Mouse (Mus musculus): ENCODE measurements around the gene B3gat3. TPM values are rescaled to one million over a fixed set of nuclear protein-coding genes. Genes with fewer than 3 reads are reported as not detected.
"Not testable (repeated sequence)": the region's sequence is repeated elsewhere in the genome, so short reads cannot be mapped to it uniquely, and the experiment has no call there.

Gene B3gat3
- polyA plus RNA-seq, 1 experiment from 2014 or later: 88.7 TPM

- Histone ChIP-seq H3K4me2 (peak overlapping the region; percentile 80), H3K9ac (peak overlapping the region; percentile 85), H3K27me3 (no peaks in the 10 kb centered on the region), H3K27ac (replicated peaks) (peak overlapping the region; percentile 91), H3K4me1 (replicated peaks) (peaks cover 25% of the 10 kb centered on the region), H3K36me3 (peaks cover 14% of the 10 kb centered on the region), H3K9me3 (no peaks in the 10 kb centered on the region), H3K4me3 (peak overlapping the region; percentile 60)
- WGBS: 13% methylated on average over 19 of the region's 19 CpGs
- ATAC-seq (ENCODE audit: low read depth): no peak
Observed at GRCm38 (mm10) chr19:8887585-8888463, 32.4 kb upstream of the B3gat3 start.

- peak within 1 kb of the TSS; percentile 91 for H3K27ac ChIP-seq (replicated peaks)
- peaks cover 14% of the 10 kb centered on the region for H3K36me3 ChIP-seq
- H3K4me1 ChIP-seq (replicated peaks): peaks cover 31% of the 10 kb centered on the region
- no peaks in the 10 kb centered on the region for H3K9me3 ChIP-seq
- H3K4me2 ChIP-seq: peak within 1 kb of the TSS; percentile 80
- H3K9ac ChIP-seq: peak within 1 kb of the TSS; percentile 85
- under 1% methylated on average over 58 of the region's 58 CpGs for WGBS
- H3K27me3 ChIP-seq: no peaks in the 10 kb centered on the region
- H3K4me3 ChIP-seq: peak within 1 kb of the TSS; percentile 60
- peak; percentile 95 for ATAC-seq (ENCODE audit: low read depth)
Observed at GRCm38 (mm10) chr19:8888511-8889385, 31.4 kb upstream of the B3gat3 start, which contains the start of the genes 1810009A15Rik and Gm49416. Gene 1810009A15Rik, plus strand, starts transcription at chr19:8888853. Gene Gm49416, plus strand, starts transcription at chr19:8888926.

- peak within 1 kb of the TSS; percentile 90 for H3K27ac ChIP-seq (replicated peaks)
- WGBS: 3% methylated on average over 54 of the region's 54 CpGs
- peaks cover 42% of the 10 kb centered on the region for H3K4me1 ChIP-seq (replicated peaks)
- H3K4me2 ChIP-seq: peak within 1 kb of the TSS; percentile 97
- H3K9me3 ChIP-seq: no peaks in the 10 kb centered on the region
- no peaks in the 10 kb centered on the region for H3K27me3 ChIP-seq
- peaks cover 32% of the 10 kb centered on the region for H3K36me3 ChIP-seq
- ATAC-seq (ENCODE audit: low read depth): peak; percentile 21
- H3K4me3 ChIP-seq: peak within 1 kb of the TSS; percentile 85
- peak within 1 kb of the TSS; percentile 97 for H3K9ac ChIP-seq
Observed at GRCm38 (mm10) chr19:8892829-8893766, 27.1 kb upstream of the B3gat3 start, which contains the start of gene Ints5. Gene Ints5, plus strand, starts transcription at chr19:8893005.

DNA sequence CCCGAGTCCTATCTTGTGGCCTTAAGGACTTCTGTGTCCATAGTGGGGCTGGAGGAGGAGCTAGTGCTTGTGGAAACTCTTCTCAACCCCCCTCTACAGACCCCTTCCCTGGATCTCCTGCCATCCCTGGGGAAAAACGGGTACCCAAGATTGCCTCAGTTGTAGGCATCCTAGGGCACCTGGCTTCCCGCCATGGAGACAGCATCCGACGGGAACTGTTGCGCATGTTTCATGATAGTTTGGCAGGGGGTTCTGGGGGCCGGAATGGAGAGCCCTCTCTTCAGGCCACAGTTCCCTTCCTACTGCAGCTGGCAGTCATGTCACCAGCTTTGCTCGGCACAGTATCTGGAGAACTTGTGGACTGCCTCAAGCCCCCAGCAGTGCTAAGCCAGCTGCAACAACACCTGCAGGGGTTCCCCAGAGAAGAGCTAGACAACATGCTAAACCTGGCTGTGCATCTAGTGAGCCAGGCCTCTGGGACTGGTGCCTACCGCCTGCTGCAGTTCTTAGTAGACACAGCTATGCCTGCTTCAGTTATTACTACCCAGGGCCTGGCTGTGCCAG, 24.7 kb upstream of the B3gat3 start:
- ATAC-seq (ENCODE audit: low read depth): no peak
- 0 out of 2 replicates have a peak overlapping the region, but pooled peaks have one; percentile 13 for H3K9ac ChIP-seq
- WGBS: 97% methylated on average over 9 of the region's 9 CpGs

DNA sequence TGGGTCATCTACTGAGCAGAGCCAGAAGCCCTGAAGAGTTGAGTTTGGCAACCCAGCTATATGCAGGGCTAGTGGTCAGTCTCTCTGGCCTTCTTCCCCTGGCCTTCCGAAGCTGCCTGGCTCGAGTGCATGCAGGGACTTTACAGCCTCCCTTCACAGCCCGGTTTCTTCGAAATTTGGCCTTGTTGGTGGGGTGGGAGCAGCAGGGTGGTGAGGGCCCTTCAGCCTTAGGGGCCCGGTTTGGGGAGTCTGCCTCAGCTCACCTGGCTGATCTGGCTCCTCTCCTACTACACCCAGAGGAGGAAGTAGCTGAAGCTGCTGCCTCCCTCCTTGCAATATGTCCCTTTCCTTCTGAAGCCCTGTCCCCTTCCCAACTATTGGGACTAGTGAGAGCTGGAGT, 23.9 kb upstream of the B3gat3 start:
- H3K4me1 ChIP-seq (replicated peaks): peaks cover 53% of the 10 kb centered on the region
- WGBS: 89% methylated on average over 5 of the region's 5 CpGs
- H3K9me3 ChIP-seq; H3K4me3 ChIP-seq; H3K27me3 ChIP-seq; ATAC-seq (ENCODE audit: low read depth); H3K4me2 ChIP-seq: not testable (repeated sequence)
- peak overlapping the region; percentile 85; the same call in 1 of the 2 replicates for H3K27ac ChIP-seq (replicated peaks)
- H3K9ac ChIP-seq: peak overlapping the region; percentile 95
- peaks cover 21% of the 10 kb centered on the region for H3K36me3 ChIP-seq

More for the DNA sequence above, 24.7 kb upstream of the B3gat3 start:
- no peaks in the 10 kb centered on the region for H3K27me3 ChIP-seq
- no peaks in the 10 kb centered on the region for H3K9me3 ChIP-seq
- H3K36me3 ChIP-seq: peaks cover 27% of the 10 kb centered on the region
- no peak overlapping the region for H3K4me2 ChIP-seq
- H3K27ac ChIP-seq (replicated peaks): no peak overlapping the region
- no peak overlapping the region for H3K4me3 ChIP-seq
- H3K4me1 ChIP-seq (replicated peaks): peaks cover 48% of the 10 kb centered on the region

GRCm38 (mm10) chr19:8897211-8897864, 22.8 kb upstream of the B3gat3 start:
- WGBS: 18% methylated on average over 21 of the region's 21 CpGs
- ATAC-seq (ENCODE audit: low read depth): peak; percentile 68
- Histone ChIP-seq H3K4me2 (peak overlapping the region; percentile 96), H3K9ac (peak overlapping the region; percentile 95), H3K27ac (replicated peaks) (peak overlapping the region; percentile 85), H3K36me3 (peaks cover 26% of the 10 kb centered on the region), H3K4me3 (peak overlapping the region; percentile 98), H3K4me1 (replicated peaks) (peaks cover 55% of the 10 kb centered on the region)
- H3K27me3 ChIP-seq, H3K9me3 ChIP-seq: not testable (repeated sequence)

GRCm38 (mm10) chr19:8897865-8898495, 22.2 kb upstream of the B3gat3 start, which contains the start of gene Ganab:
Gene Ganab, plus strand, starts transcription at chr19:8898071.
- Histone ChIP-seq H3K4me1 (replicated peaks) (peaks cover 52% of the 10 kb centered on the region), H3K36me3 (peaks cover 31% of the 10 kb centered on the region), H3K9me3 (no peaks in the 10 kb centered on the region), H3K4me2 (peak within 1 kb of the TSS; percentile 96), H3K27ac (replicated peaks) (peak within 1 kb of the TSS; percentile 90), H3K9ac (peak within 1 kb of the TSS; percentile 95), H3K4me3 (peak within 1 kb of the TSS; percentile 98), H3K27me3 (no peaks in the 10 kb centered on the region)
- peak; percentile 98 for ATAC-seq (ENCODE audit: low read depth)
- under 1% methylated on average over 53 of the region's 53 CpGs for WGBS

DNA sequence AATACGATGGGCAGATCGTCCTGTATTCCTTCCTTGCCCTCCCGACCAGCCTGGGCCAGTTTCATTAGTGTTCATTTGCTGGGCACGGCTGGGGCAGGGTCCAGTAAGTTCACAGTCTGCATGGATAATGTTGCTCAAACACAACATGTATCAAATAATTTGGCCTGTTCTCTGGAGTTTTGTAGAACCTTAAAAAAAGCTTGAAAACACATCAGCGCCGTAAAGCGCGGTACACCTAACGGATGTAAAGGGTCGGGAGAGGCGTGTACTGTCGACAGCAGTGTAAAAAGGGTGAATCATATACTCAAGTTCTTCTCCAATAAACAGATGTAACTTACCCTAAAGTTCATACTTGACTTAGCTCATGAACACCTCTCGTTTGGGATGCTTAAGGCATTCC, 21.6 kb upstream of the B3gat3 start:
- no peak for ATAC-seq (ENCODE audit: low read depth)
- H3K4me2 ChIP-seq: peak overlapping the region; percentile 96
- peak overlapping the region; percentile 95 for H3K9ac ChIP-seq
- H3K27me3 ChIP-seq: no peaks in the 10 kb centered on the region
- H3K4me1 ChIP-seq (replicated peaks): peaks cover 48% of the 10 kb centered on the region
- WGBS: 14% methylated on average over 13 of the region's 13 CpGs
- peak overlapping the region; percentile 90 for H3K27ac ChIP-seq (replicated peaks)
- peaks cover 36% of the 10 kb centered on the region for H3K36me3 ChIP-seq
- H3K4me3 ChIP-seq: peak overlapping the region; percentile 98
- H3K9me3 ChIP-seq: no peaks in the 10 kb centered on the region

DNA sequence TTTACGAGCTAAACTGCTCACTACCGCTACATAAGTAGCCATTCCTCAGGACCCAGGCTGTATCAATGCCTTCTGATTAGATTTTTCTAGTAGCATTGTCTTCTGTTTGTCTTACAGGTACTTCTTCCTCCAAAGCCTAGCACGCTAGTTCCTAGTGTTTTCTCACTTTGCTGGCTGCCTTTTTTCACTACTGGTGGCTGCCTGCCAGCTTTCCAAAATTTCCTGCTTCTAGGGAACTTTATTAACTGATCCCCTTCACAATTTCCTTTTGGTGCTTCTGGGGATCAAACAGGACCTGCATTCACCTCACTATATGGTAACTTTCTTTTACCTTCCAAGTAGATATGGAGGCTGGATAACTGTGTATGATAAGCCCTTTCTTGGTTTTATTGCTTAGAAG, 21.1 kb upstream of the B3gat3 start:
- WGBS: 56% methylated on average over 3 of the region's 3 CpGs
- Histone ChIP-seq H3K9me3 (no peaks in the 10 kb centered on the region), H3K27ac (replicated peaks) (no peak overlapping the region), H3K4me2 (peak overlapping the region; percentile 96), H3K4me3 (peak overlapping the region; percentile 98), H3K27me3 (no peaks in the 10 kb centered on the region), H3K4me1 (replicated peaks) (peaks cover 43% of the 10 kb centered on the region), H3K36me3 (peaks cover 40% of the 10 kb centered on the region), H3K9ac (peak overlapping the region; percentile 95)
- ATAC-seq (ENCODE audit: low read depth): no peak

- 94% methylated on average over 5 of the region's 5 CpGs for WGBS
- Histone ChIP-seq H3K27me3 (no peaks in the 10 kb centered on the region), H3K27ac (replicated peaks) (no peak overlapping the region), H3K4me1 (replicated peaks) (peaks cover 25% of the 10 kb centered on the region), H3K4me3 (no peak overlapping the region), H3K9ac (no peak overlapping the region), H3K36me3 (peaks cover 64% of the 10 kb centered on the region), H3K9me3 (no peaks in the 10 kb centered on the region), H3K4me2 (no peak overlapping the region)
- no peak for ATAC-seq (ENCODE audit: low read depth)
Observed at GRCm38 (mm10) chr19:8903412-8903811, 16.8 kb upstream of the B3gat3 start.

Data from neural tube, embryonic 13.5 days (tissue).